Mouse (Mus musculus) G1E (cell line): ENCODE measurements around the gene Stk39. TPM values are rescaled to one million over a fixed set of nuclear protein-coding genes. Genes with fewer than 3 reads are reported as not detected.

Experiments
- ATAC-seq: 2 replicates; pipeline ENCODE4 v1.8.0; 2016; ENCODE audit warnings: mild to moderate bottlenecking; ENCODE audit not compliant: insufficient number of reproducible peaks, poor library complexity, low FRiP score, severe bottlenecking; ENCODE audit errors: extremely low read depth
- DNase-seq: peaks from one replicate; pipeline ENCODE4 v3.0.0; 2012; ENCODE audit warnings: low spot score
- H3K27me3 ChIP-seq: 2 replicates; pipeline ENCODE4 v1.6.1; 2012; ENCODE audit warnings: mild to moderate bottlenecking, low read length, inconsistent platforms; ENCODE audit not compliant: insufficient read depth
- H3K36me3 ChIP-seq: replicated peaks from 2 replicates; pipeline ENCODE3; 2012; ENCODE audit warnings: mild to moderate bottlenecking, inconsistent platforms
- H3K4me1 ChIP-seq: 2 replicates; pipeline ENCODE4 v1.6.1; 2012; ENCODE audit warnings: low read depth, low read length, inconsistent platforms, mixed read lengths; ENCODE audit not compliant: insufficient read depth
- H3K4me3 ChIP-seq: 2 replicates; pipeline ENCODE4 v1.5.1; 2012; ENCODE audit warnings: low read depth, mild to moderate bottlenecking, inconsistent platforms, low read length, moderate library complexity, mixed read lengths
- H3K9me3 ChIP-seq: replicated peaks from 2 replicates; pipeline ENCODE4 v1.6.1; 2012; ENCODE audit warnings: inconsistent platforms
- CTCF ChIP-seq: IDR thresholded peaks from 2 replicates; pipeline ENCODE4 v1.5.1; 2012; ENCODE audit warnings: low read depth, low read length, inconsistent platforms, mixed read lengths
- GATA1 ChIP-seq: IDR thresholded peaks from 2 replicates; pipeline ENCODE4 v1.6.1; 2012; ENCODE audit warnings: borderline replicate concordance, low read length, inconsistent platforms, mixed read lengths
- GATA2 ChIP-seq: IDR thresholded peaks from 2 replicates; pipeline ENCODE4 v1.6.1; 2012; ENCODE audit warnings: low read depth, low read length, inconsistent platforms, borderline replicate concordance
- POLR2AphosphoS5 ChIP-seq: IDR thresholded peaks from 2 replicates; pipeline ENCODE4 v1.6.1; 2012; ENCODE audit warnings: low read depth, low read length, inconsistent platforms; ENCODE audit not compliant: insufficient replicate concordance
- TAL1 ChIP-seq: conservative IDR thresholded peaks from 2 replicates; pipeline ENCODE4 v1.6.1; 2012; ENCODE audit warnings: low read depth, low read length, inconsistent platforms, mixed read lengths
- polyA plus RNA-seq: library from polyadenylated mRNA; stranded (reverse); fragments of >175 nt; gene quantifications from 2 replicates; pipeline ENCODE4 v1.2.3, GENCODE M21; 2012
- total RNA-seq, 2 experiments: library from RNA; stranded (forward) in 1 of 2; stranded (reverse) in 1 of 2; fragments of 200-1000 nt in 1 of 2; fragments of >200 nt in 1 of 2; fragmentation: Nextera tagmentation in 1 of 2; gene quantifications; 2 replicates each; pipeline ENCODE4 v1.2.3; 2014 to 2017

Gene Stk39
- total and polyA plus RNA-seq, 3 experiments = 0.11 TPM; not detected in 2

DNA sequence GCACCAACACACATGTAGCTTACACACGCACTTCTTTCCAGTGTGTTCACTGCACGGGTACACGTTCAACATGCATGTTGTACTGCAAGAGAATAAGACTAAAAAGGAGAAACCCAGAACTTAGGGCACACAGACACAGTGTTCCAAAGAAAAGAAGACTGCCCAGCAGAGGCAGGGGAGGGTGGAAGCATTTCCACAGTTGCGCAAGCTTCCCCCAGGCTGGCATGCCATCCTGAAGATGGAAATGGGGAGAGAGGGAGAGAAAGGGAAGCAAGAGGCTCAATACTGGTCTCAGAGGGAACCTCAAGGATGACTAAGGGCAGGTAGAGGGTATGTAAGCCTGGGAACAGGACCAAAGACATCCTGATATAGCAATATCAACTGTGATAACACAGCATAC is 7.6 kb downstream of the Stk39 start:
- Histone ChIP-seq H3K9me3 (peaks cover 29% of the 10 kb centered on the region), H3K4me1 (no peaks in the 10 kb centered on the region), H3K27me3 (no peaks in the 10 kb centered on the region), H3K36me3 (no peaks in the 10 kb centered on the region), H3K4me3 (no peak overlapping the region)
- TF ChIP-seq TAL1 = no peak
- no peak for TF ChIP-seq GATA1
- no peak for TF ChIP-seq CTCF
- TF ChIP-seq GATA2 = no peak
- no peak for TF ChIP-seq POLR2AphosphoS5
- DNase-seq = no peak
- no peak for ATAC-seq

GRCm38 (mm10) chr2:68463801-68464200 is 8.3 kb downstream of the Stk39 start:
- TF ChIP-seq CTCF (no peak), GATA2 (no peak), GATA1 (no peak), POLR2AphosphoS5 (no peak), TAL1 (no peak)
- H3K4me3 ChIP-seq = no peak overlapping the region
- H3K9me3 ChIP-seq = peaks cover 29% of the 10 kb centered on the region
- DNase-seq (no peak), ATAC-seq (no peak)
- H3K27me3 ChIP-seq = no peaks in the 10 kb centered on the region
- no peaks in the 10 kb centered on the region for H3K4me1 ChIP-seq
- no peaks in the 10 kb centered on the region for H3K36me3 ChIP-seq

GRCm38 (mm10) chr2:68458115-68458514 is 14.0 kb downstream of the Stk39 start:
- Histone ChIP-seq H3K36me3 (no peaks in the 10 kb centered on the region), H3K9me3 (peaks cover 17% of the 10 kb centered on the region), H3K4me1 (no peaks in the 10 kb centered on the region), H3K27me3 (no peaks in the 10 kb centered on the region), H3K4me3 (no peak overlapping the region)
- TF ChIP-seq CTCF = no peak
- no peak for TF ChIP-seq POLR2AphosphoS5
- no peak for TF ChIP-seq GATA1
- TF ChIP-seq TAL1 = no peak
- no peak for TF ChIP-seq GATA2
- ATAC-seq (no peak), DNase-seq (no peak)

DNA sequence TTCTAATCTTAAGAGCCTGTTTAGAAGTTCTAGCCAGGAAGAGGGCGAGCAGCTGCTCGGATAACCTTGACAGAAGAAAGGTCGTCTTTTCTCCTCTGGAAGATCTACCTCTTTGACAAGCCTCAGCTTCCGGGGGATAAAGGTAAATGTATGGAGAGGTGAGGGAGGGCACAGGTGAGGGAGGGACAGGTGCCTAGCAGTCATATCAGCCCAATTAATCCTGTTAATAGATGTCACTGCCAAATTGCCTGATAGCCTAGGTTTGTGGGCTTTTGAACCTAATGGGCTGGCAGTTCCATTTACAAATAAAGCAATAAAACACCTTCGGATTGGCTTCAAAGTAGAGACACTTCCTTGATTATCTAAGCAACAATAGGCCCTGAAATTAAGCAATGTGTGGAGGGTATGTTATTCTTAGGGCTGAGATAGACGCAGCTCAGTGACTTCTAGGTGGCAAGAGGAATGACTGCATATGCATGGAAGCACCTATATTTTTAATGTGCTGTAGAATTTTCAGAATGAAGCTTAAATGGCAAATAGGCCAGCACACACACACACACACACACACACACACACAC is 14.5 kb downstream of the Stk39 start:
- H3K9me3 ChIP-seq = peaks cover 17% of the 10 kb centered on the region
- no peaks in the 10 kb centered on the region for H3K36me3 ChIP-seq
- H3K4me3 ChIP-seq = no peak overlapping the region
- ATAC-seq = no peak
- no peaks in the 10 kb centered on the region for H3K27me3 ChIP-seq
- no peaks in the 10 kb centered on the region for H3K4me1 ChIP-seq
- DNase-seq = no peak
- TF ChIP-seq CTCF (no peak), GATA1 (no peak), POLR2AphosphoS5 (no peak), GATA2 (no peak), TAL1 (no peak)

- Histone ChIP-seq H3K9me3 (peaks cover 18% of the 10 kb centered on the region), H3K4me3 (no peak overlapping the region), H3K4me1 (no peaks in the 10 kb centered on the region), H3K36me3 (no peaks in the 10 kb centered on the region), H3K27me3 (no peaks in the 10 kb centered on the region)
- ATAC-seq = no peak
- TF ChIP-seq GATA2 = no peak
- no peak for TF ChIP-seq CTCF
- no peak for DNase-seq
Observed at GRCm38 (mm10) chr2:68456899-68457298, 15.2 kb downstream of the Stk39 start.

DNA sequence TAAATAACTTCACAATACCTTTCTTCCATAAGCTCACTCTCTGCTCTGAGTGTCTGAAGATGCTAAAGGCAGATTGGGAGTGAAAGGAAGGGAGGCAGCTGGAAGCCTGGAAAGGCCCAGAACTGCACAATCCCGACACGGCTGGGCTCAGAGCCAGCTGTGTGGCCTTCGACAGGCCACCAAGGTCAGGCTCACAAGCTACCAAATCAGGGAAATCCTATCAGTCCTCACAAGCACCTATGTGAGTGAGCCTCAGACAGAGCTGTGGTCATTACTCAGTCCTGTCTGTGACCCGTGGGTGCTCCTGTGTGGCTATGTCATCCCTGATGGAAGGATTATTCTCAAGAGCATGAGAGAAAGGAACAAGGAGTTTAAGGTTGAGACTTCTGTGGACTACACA is 19.7 kb downstream of the Stk39 start:
- TF ChIP-seq POLR2AphosphoS5 = no peak
- no peak for TF ChIP-seq CTCF
- no peak for TF ChIP-seq GATA2
- TF ChIP-seq TAL1 = no peak
- no peak for TF ChIP-seq GATA1
- Histone ChIP-seq H3K36me3 (no peaks in the 10 kb centered on the region), H3K9me3 (peaks cover 21% of the 10 kb centered on the region), H3K27me3 (no peaks in the 10 kb centered on the region), H3K4me3 (no peak overlapping the region), H3K4me1 (no peaks in the 10 kb centered on the region)
- ATAC-seq = no peak
- DNase-seq = no peak
